Mouse (Mus musculus) hindbrain, embryonic 14.5 days (tissue): ENCODE data around the gene Gm20479. TPM values are rescaled to one million over a fixed set of nuclear protein-coding genes. Genes with fewer than 3 reads are reported as not detected.

ENCODE experiments used
- ATAC-seq: fragments of 200-750 bp; cut with Nextera tagmentation; 2 replicates; pipeline ENCODE4 v1.8.0; 2017; ENCODE audit warnings: moderate number of reproducible peaks, mild to moderate bottlenecking, moderate TSS enrichment, moderate library complexity; ENCODE audit not compliant: low FRiP score
- DNase-seq: peaks from one replicate; pipeline ENCODE4 v3.0.0-alpha.2; 2015; ENCODE audit warnings: low spot score
- H3K27ac ChIP-seq: fragments of 300-500 bp; sonication (generic); 2 replicates; pipeline ENCODE4 v1.5.1; 2014; ENCODE audit warnings: mild to moderate bottlenecking, moderate library complexity
- H3K27me3 ChIP-seq: fragments of 300-500 bp; sonication (generic); 2 replicates; pipeline ENCODE4 v1.6.1; 2014; ENCODE audit warnings: mild to moderate bottlenecking, low read length, mixed read lengths; ENCODE audit not compliant: control insufficient read depth, insufficient read depth
- H3K36me3 ChIP-seq: fragments of 300-500 bp; sonication (generic); replicated peaks from 2 replicates; pipeline ENCODE4 v1.6.1; 2014; ENCODE audit not compliant: control insufficient read depth, insufficient read depth
- H3K4me1 ChIP-seq: fragments of 300-500 bp; sonication (generic); replicated peaks from 2 replicates; pipeline ENCODE4 v1.6.1; 2014; ENCODE audit warnings: antibody characterized with exemption, low read length, mixed read lengths; ENCODE audit not compliant: control insufficient read depth, insufficient read depth
- H3K4me2 ChIP-seq: fragments of 300-500 bp; sonication (generic); replicated peaks from 2 replicates; pipeline ENCODE4 v1.6.1; 2014; ENCODE audit warnings: mild to moderate bottlenecking, moderate library complexity
- H3K4me3 ChIP-seq: fragments of 300-500 bp; sonication (generic); replicated peaks from 2 replicates; pipeline ENCODE4 v1.5.1; 2014; ENCODE audit warnings: mild to moderate bottlenecking, low read length
- H3K9ac ChIP-seq: fragments of 300-500 bp; sonication (generic); 2 replicates; pipeline ENCODE4 v1.6.1; 2014
- H3K9me3 ChIP-seq: fragments of 300-500 bp; sonication (generic); 2 replicates; pipeline ENCODE4 v1.6.1; 2016; ENCODE audit warnings: low read length; ENCODE audit not compliant: control insufficient read depth
- WGBS: fragments of 180-500 bp; shearing (Covaris S2); extraction: QIAGEN DNeasy Blood & Tissue Kit; methylation state at CpG from one replicate; pipeline ENCODE4 v1.1.7; 2014; 5-methylcytosine and 5-hydroxymethylcytosine counted together
- polyA plus RNA-seq: library from polyadenylated mRNA; unstranded; fragments of >200 nt; fragmentation: Nextera tagmentation; extraction: Ambion mirVana; gene quantifications from 2 replicates; pipeline ENCODE4 v1.2.1, GENCODE M21; 2014

Gene Gm20479
- polyA plus RNA-seq, 1 experiment from 2014 or later: not detected

GRCm38 (mm10) chr7:27378431-27378830, 21.2 kb upstream of the Gm20479 start:
- Histone ChIP-seq H3K27ac (no peak overlapping the region), H3K4me2 (no peak overlapping the region), H3K9me3 (no peaks in the 10 kb centered on the region), H3K27me3 (peaks cover 46% of the 10 kb centered on the region), H3K4me3 (no peak overlapping the region), H3K36me3 (no peaks in the 10 kb centered on the region), H3K9ac (no peak overlapping the region), H3K4me1 (no peaks in the 10 kb centered on the region)
- DNase-seq (peak; percentile 48), ATAC-seq (no peak)
- 19% methylated on average over 4 of the region's 4 CpGs for WGBS

GRCm38 (mm10) chr7:27375274-27375673, 18.1 kb upstream of the Gm20479 start:
- Histone ChIP-seq H3K4me3 (no peak overlapping the region), H3K4me2 (no peak overlapping the region), H3K9me3 (no peaks in the 10 kb centered on the region), H3K9ac (no peak overlapping the region), H3K27ac (no peak overlapping the region), H3K27me3 (peaks cover 74% of the 10 kb centered on the region), H3K36me3 (peaks cover 8% of the 10 kb centered on the region; the same call in 1 of the 2 replicates), H3K4me1 (no peaks in the 10 kb centered on the region)
- 3% methylated on average over 22 of the region's 22 CpGs for WGBS
- ATAC-seq (no peak), DNase-seq (no peak)

GRCm38 (mm10) chr7:27371715-27372462, 14.7 kb upstream of the Gm20479 start:
- Histone ChIP-seq H3K27ac (no peak overlapping the region), H3K36me3 (peaks cover 30% of the 10 kb centered on the region), H3K9ac (no peak overlapping the region), H3K4me3 (no peak overlapping the region), H3K4me2 (no peak overlapping the region), H3K27me3 (peaks cover 98% of the 10 kb centered on the region), H3K4me1 (no peaks in the 10 kb centered on the region), H3K9me3 (peaks cover 4% of the 10 kb centered on the region; the same call in 1 of the 2 replicates)
- 10% methylated on average over 44 of the region's 44 CpGs for WGBS
- no peak for ATAC-seq
- no peak for DNase-seq

GRCm38 (mm10) chr7:27369111-27369510, 11.9 kb upstream of the Gm20479 start:
- Histone ChIP-seq H3K36me3 (peaks cover 34% of the 10 kb centered on the region), H3K27ac (no peak overlapping the region), H3K4me2 (no peak overlapping the region), H3K9ac (no peak overlapping the region), H3K27me3 (peaks cover 100% of the 10 kb centered on the region), H3K9me3 (peaks cover 4% of the 10 kb centered on the region; the same call in 1 of the 2 replicates), H3K4me3 (no peak overlapping the region), H3K4me1 (no peaks in the 10 kb centered on the region)
- WGBS: 82% methylated on average over 19 of the region's 19 CpGs
- ATAC-seq (no peak), DNase-seq (no peak)

- H3K9ac ChIP-seq: no peak overlapping the region
- H3K9me3 ChIP-seq: peaks cover 4% of the 10 kb centered on the region; the same call in 1 of the 2 replicates
- H3K4me1 ChIP-seq: no peaks in the 10 kb centered on the region
- DNase-seq (no peak), ATAC-seq (no peak)
- peaks cover 100% of the 10 kb centered on the region for H3K27me3 ChIP-seq
- peaks cover 41% of the 10 kb centered on the region for H3K36me3 ChIP-seq
- no peak overlapping the region for H3K4me2 ChIP-seq
- no peak overlapping the region for H3K27ac ChIP-seq
- no peak overlapping the region for H3K4me3 ChIP-seq
- 19% methylated on average over 11 of the region's 11 CpGs for WGBS
Observed at GRCm38 (mm10) chr7:27367976-27368375, 10.8 kb upstream of the Gm20479 start.

GRCm38 (mm10) chr7:27366082-27366844, 9.0 kb upstream of the Gm20479 start:
- DNase-seq (no peak), ATAC-seq (no peak)
- 46% methylated on average over 21 of the region's 21 CpGs for WGBS

GRCm38 (mm10) chr7:27364379-27364778, 7.2 kb upstream of the Gm20479 start:
- Histone ChIP-seq H3K9ac (no peak overlapping the region; the same call in 1 of the 2 replicates), H3K4me2 (no peak overlapping the region), H3K9me3 (no peaks in the 10 kb centered on the region), H3K27ac (no peak overlapping the region), H3K4me3 (peak overlapping the region; percentile 7; the same call in 1 of the 2 replicates), H3K36me3 (peaks cover 28% of the 10 kb centered on the region), H3K4me1 (peaks cover 3% of the 10 kb centered on the region), H3K27me3 (peaks cover 72% of the 10 kb centered on the region)
- no peak for ATAC-seq
- WGBS: 5% methylated on average over 29 of the region's 29 CpGs
- DNase-seq: no peak

More at GRCm38 (mm10) chr7:27366082-27366844, 9.0 kb upstream of the Gm20479 start:
- peaks cover 33% of the 10 kb centered on the region for H3K36me3 ChIP-seq
- no peak overlapping the region for H3K9ac ChIP-seq
- H3K4me3 ChIP-seq: no peak overlapping the region
- peaks cover 4% of the 10 kb centered on the region; the same call in 1 of the 2 replicates for H3K9me3 ChIP-seq
- no peak overlapping the region for H3K27ac ChIP-seq
- H3K27me3 ChIP-seq: peaks cover 90% of the 10 kb centered on the region
- H3K4me2 ChIP-seq: no peak overlapping the region
- no peaks in the 10 kb centered on the region; the same call in 1 of the 2 replicates for H3K4me1 ChIP-seq

GRCm38 (mm10) chr7:27361283-27361946, 4.2 kb upstream of the Gm20479 start:
- no peak overlapping the region for H3K27ac ChIP-seq
- peak overlapping the region; percentile 44 for H3K4me3 ChIP-seq
- H3K9ac ChIP-seq: peak overlapping the region; percentile 55
- ATAC-seq (peak; percentile 94), DNase-seq (peak; percentile 99)
- WGBS: under 1% methylated on average over 51 of the region's 52 CpGs
- H3K4me2 ChIP-seq: peak overlapping the region; percentile 68
- peaks cover 3% of the 10 kb centered on the region for H3K4me1 ChIP-seq
- H3K27me3 ChIP-seq: peaks cover 69% of the 10 kb centered on the region
- H3K36me3 ChIP-seq: peaks cover 11% of the 10 kb centered on the region; the same call in 1 of the 2 replicates
- no peaks in the 10 kb centered on the region for H3K9me3 ChIP-seq

- no peak for ATAC-seq
- H3K27ac ChIP-seq: no peak overlapping the region
- no peaks in the 10 kb centered on the region for H3K9me3 ChIP-seq
- peak overlapping the region; percentile 68 for H3K4me2 ChIP-seq
- H3K9ac ChIP-seq: no peak overlapping the region
- DNase-seq: no peak
- H3K27me3 ChIP-seq: peaks cover 63% of the 10 kb centered on the region
- peaks cover 11% of the 10 kb centered on the region; the same call in 1 of the 2 replicates for H3K36me3 ChIP-seq
- WGBS: 57% methylated on average over 6 of the region's 6 CpGs
- peaks cover 3% of the 10 kb centered on the region for H3K4me1 ChIP-seq
- 0 out of 2 replicates have a peak overlapping the region, but pooled peaks have one; percentile 44 for H3K4me3 ChIP-seq
Observed at GRCm38 (mm10) chr7:27360749-27361148, 3.5 kb upstream of the Gm20479 start.
